Mouse (Mus musculus) MEL (cell line): ENCODE results near the gene Cnst. TPM values are rescaled to one million over a fixed set of nuclear protein-coding genes. Genes with fewer than 3 reads are reported as not detected.
A peak's percentile ranks its signal among the peaks of the same experiment; 100 is the strongest.

Source experiments
- DNase-seq: peaks from one replicate; pipeline ENCODE4 v3.0.0; 2011; ENCODE audit warnings: low read depth, low spot score
- H3K27ac ChIP-seq: 2 replicates; pipeline ENCODE4 v1.5.1; 2012; ENCODE audit warnings: low read depth, mild to moderate bottlenecking, control low read depth, low read length, moderate library complexity; ENCODE audit not compliant: control insufficient read depth
- H3K27me3 ChIP-seq, 2 experiments: fragments of 150-350 bp in 1 of 2; sonication (generic) in 1 of 2; 2 replicates each; pipeline ENCODE4 v1.6.1; 2012; ENCODE audit warnings: low read length in 2 of 2, mild to moderate bottlenecking in 2 of 2, improper control_type of control experiment in 1 of 2, moderate library complexity in 1 of 2; ENCODE audit not compliant: insufficient read depth in 2 of 2, control insufficient read depth in 1 of 2
- H3K36me3 ChIP-seq, 2 experiments: 2 replicates each; pipeline ENCODE4 v1.6.1; 2012 to 2014; ENCODE audit warnings: low read length in 2 of 2, improper control_type of control experiment in 1 of 2, inconsistent platforms in 1 of 2, mild to moderate bottlenecking in 1 of 2; ENCODE audit not compliant: insufficient read depth in 2 of 2, control insufficient read depth in 1 of 2
- H3K4me1 ChIP-seq, 2 experiments: fragments of 150-350 bp in 1 of 2; sonication (generic) in 1 of 2; 2 replicates each; pipeline ENCODE4 v1.6.1; 2012; ENCODE audit warnings: low read length in 2 of 2, improper control_type of control experiment in 1 of 2, mild to moderate bottlenecking in 1 of 2; ENCODE audit not compliant: insufficient read depth in 2 of 2, control insufficient read depth in 1 of 2
- H3K4me3 ChIP-seq, 2 experiments: fragments of 150-350 bp in 1 of 2; sonication (generic) in 1 of 2; 2 replicates each; pipeline ENCODE4 v1.5.1; 2012; ENCODE audit warnings: low read depth in 2 of 2, low read length in 2 of 2, mild to moderate bottlenecking in 2 of 2, moderate library complexity in 2 of 2, control low read depth in 1 of 2, improper control_type of control experiment in 1 of 2; ENCODE audit not compliant: control insufficient read depth in 1 of 2, insufficient read depth in 1 of 2
- H3K79me2 ChIP-seq: 2 replicates; pipeline ENCODE4 v1.6.1; 2012; ENCODE audit warnings: mild to moderate bottlenecking, low read length, moderate library complexity; ENCODE audit not compliant: control insufficient read depth, poor library complexity, insufficient read depth
- H3K9ac ChIP-seq: 2 replicates; pipeline ENCODE4 v1.6.1; 2012; ENCODE audit warnings: low read depth, mild to moderate bottlenecking, control low read depth, low read length, moderate library complexity; ENCODE audit not compliant: control insufficient read depth, poor library complexity, severe bottlenecking
- H3K9me3 ChIP-seq: fragments of 150-350 bp; sonication (generic); replicated peaks from 2 replicates; pipeline ENCODE4 v1.6.1; 2012; ENCODE audit warnings: mild to moderate bottlenecking, low read length, improper control_type of control experiment, moderate library complexity; ENCODE audit not compliant: insufficient read depth
- BHLHE40 ChIP-seq: IDR thresholded peaks from 2 replicates; pipeline ENCODE4 v1.6.1; 2012; ENCODE audit warnings: low read depth, mild to moderate bottlenecking, inconsistent platforms, low read length, improper control_type of control experiment, borderline replicate concordance
- CHD2 ChIP-seq: IDR thresholded peaks from 2 replicates; pipeline ENCODE4 v1.6.1; 2011; ENCODE audit warnings: low read length, improper control_type of control experiment
- CTCF ChIP-seq, 3 experiments: IDR thresholded peaks in 2 of 3; conservative IDR thresholded peaks in 1 of 3; 2 replicates each; pipeline ENCODE4 v1.5.1; 2011 to 2012; ENCODE audit warnings: low read length in 3 of 3, low read depth in 2 of 3, mild to moderate bottlenecking in 2 of 3, improper control_type of control experiment in 1 of 3, inconsistent platforms in 1 of 3, mixed read lengths in 1 of 3, moderate library complexity in 1 of 3; ENCODE audit not compliant: control insufficient read depth in 1 of 3, insufficient read depth in 1 of 3, poor library complexity in 1 of 3, severe bottlenecking in 1 of 3
- ELF1 ChIP-seq: IDR thresholded peaks from 2 replicates; pipeline ENCODE4 v1.6.1; 2014; ENCODE audit warnings: low read depth, mild to moderate bottlenecking, inconsistent platforms, low read length, improper control_type of control experiment, moderate library complexity
- EP300 ChIP-seq, 2 experiments: IDR thresholded peaks; 2 replicates each; pipeline ENCODE4 v1.6.1; 2011; ENCODE audit warnings: improper control_type of control experiment in 2 of 2, low read length in 2 of 2, low read depth in 1 of 2, mild to moderate bottlenecking in 1 of 2
- ETS1 ChIP-seq: IDR thresholded peaks from 2 replicates; pipeline ENCODE4 v1.6.1; 2012; ENCODE audit warnings: low read depth, mild to moderate bottlenecking, inconsistent platforms, low read length, improper control_type of control experiment, moderate library complexity
- GABPA ChIP-seq: IDR thresholded peaks from 2 replicates; pipeline ENCODE4 v1.6.1; 2012; ENCODE audit warnings: low read depth, mild to moderate bottlenecking, inconsistent platforms, low read length, improper control_type of control experiment, moderate library complexity
- HCFC1 ChIP-seq: IDR thresholded peaks from 2 replicates; pipeline ENCODE4 v1.6.1; 2012; ENCODE audit warnings: low read depth, mild to moderate bottlenecking, inconsistent platforms, low read length, improper control_type of control experiment, moderate library complexity
- KAT2A ChIP-seq: conservative IDR thresholded peaks from 2 replicates; pipeline ENCODE4 v1.6.1; 2012; ENCODE audit warnings: low read depth, low read length, improper control_type of control experiment, inconsistent platforms
- MAX ChIP-seq: IDR thresholded peaks from 2 replicates; pipeline ENCODE4 v1.6.1; 2011; ENCODE audit warnings: low read length, improper control_type of control experiment
- MAZ ChIP-seq: IDR thresholded peaks from 2 replicates; pipeline ENCODE4 v1.6.1; 2012; ENCODE audit warnings: low read depth, mild to moderate bottlenecking, inconsistent platforms, low read length, improper control_type of control experiment
- MYB ChIP-seq: IDR thresholded peaks from 2 replicates; pipeline ENCODE4 v1.6.1; 2011; ENCODE audit warnings: mild to moderate bottlenecking, low read depth, low read length, improper control_type of control experiment
- NELFE ChIP-seq: IDR thresholded peaks from 2 replicates; pipeline ENCODE4 v1.6.1; 2011; ENCODE audit warnings: low read depth, low read length, improper control_type of control experiment
- NRF1 ChIP-seq: IDR thresholded peaks from 2 replicates; pipeline ENCODE4 v1.6.1; 2014; ENCODE audit warnings: low read depth, mild to moderate bottlenecking, inconsistent platforms, low read length, improper control_type of control experiment, moderate library complexity; ENCODE audit not compliant: poor library complexity, insufficient read depth, severe bottlenecking
- POLR2AphosphoS5 ChIP-seq: IDR thresholded peaks from 2 replicates; pipeline ENCODE4 v1.6.1; 2012; ENCODE audit warnings: low read depth, borderline replicate concordance, mild to moderate bottlenecking, inconsistent platforms, low read length, moderate library complexity, mixed read lengths
- RAD21 ChIP-seq: IDR thresholded peaks from 2 replicates; pipeline ENCODE4 v1.6.1; 2011; ENCODE audit warnings: mild to moderate bottlenecking, low read depth, low read length, improper control_type of control experiment
- RCOR1 ChIP-seq: IDR thresholded peaks from 2 replicates; pipeline ENCODE4 v1.6.1; 2012; ENCODE audit warnings: low read depth, mild to moderate bottlenecking, inconsistent platforms, low read length, improper control_type of control experiment
- TAL1 ChIP-seq: IDR thresholded peaks from 2 replicates; pipeline ENCODE4 v1.6.1; 2012; ENCODE audit warnings: mild to moderate bottlenecking, inconsistent platforms, low read length, moderate library complexity, mixed read lengths
- TBP ChIP-seq: IDR thresholded peaks from 2 replicates; pipeline ENCODE4 v1.8.0; 2011; ENCODE audit warnings: low read depth, low read length, improper control_type of control experiment
- TCF12 ChIP-seq: IDR thresholded peaks from 2 replicates; pipeline ENCODE4 v1.6.1; 2014; ENCODE audit warnings: low read depth, mild to moderate bottlenecking, inconsistent platforms, low read length, improper control_type of control experiment, moderate library complexity
- UBTF ChIP-seq: IDR thresholded peaks from 2 replicates; pipeline ENCODE4 v1.6.1; 2012; ENCODE audit warnings: low read depth, mild to moderate bottlenecking, inconsistent platforms, low read length, improper control_type of control experiment, moderate library complexity, borderline replicate concordance; ENCODE audit not compliant: insufficient read depth
- USF2 ChIP-seq, 2 experiments: IDR thresholded peaks; 2 replicates each; pipeline ENCODE4 v1.6.1; 2011 to 2012; ENCODE audit warnings: improper control_type of control experiment in 2 of 2, low read length in 2 of 2, borderline replicate concordance in 1 of 2, inconsistent platforms in 1 of 2, low read depth in 1 of 2, mild to moderate bottlenecking in 1 of 2; ENCODE audit not compliant: insufficient read depth in 1 of 2
- ZKSCAN1 ChIP-seq: IDR thresholded peaks from 2 replicates; pipeline ENCODE4 v1.6.1; 2012; ENCODE audit warnings: low read depth, mild to moderate bottlenecking, inconsistent platforms, low read length, improper control_type of control experiment, moderate library complexity
- polyA plus RNA-seq, 2 experiments: library from polyadenylated mRNA; stranded (reverse) in 1 of 2; unstranded in 1 of 2; fragments of >175 nt in 1 of 2; fragments of >200 nt in 1 of 2; gene quantifications; 2 replicates each; pipeline versions ENCODE4 v1.2.1 to v1.2.4; 2012; ENCODE audit warnings: low replicate concordance in 2 of 2, low read depth in 1 of 2; ENCODE audit not compliant: insufficient read length in 2 of 2, insufficient read depth in 1 of 2, missing spikeins in 1 of 2
- total RNA-seq: library from RNA; depleted of rRNA; stranded (reverse); fragments of 300-350 nt; gene quantifications from 2 replicates; pipeline ENCODE4 v1.2.3, GENCODE M21; 2012

Cnst gene
- total and polyA plus RNA-seq, 3 experiments: 10.4 to 12.1 TPM; not detected in 1

DNA sequence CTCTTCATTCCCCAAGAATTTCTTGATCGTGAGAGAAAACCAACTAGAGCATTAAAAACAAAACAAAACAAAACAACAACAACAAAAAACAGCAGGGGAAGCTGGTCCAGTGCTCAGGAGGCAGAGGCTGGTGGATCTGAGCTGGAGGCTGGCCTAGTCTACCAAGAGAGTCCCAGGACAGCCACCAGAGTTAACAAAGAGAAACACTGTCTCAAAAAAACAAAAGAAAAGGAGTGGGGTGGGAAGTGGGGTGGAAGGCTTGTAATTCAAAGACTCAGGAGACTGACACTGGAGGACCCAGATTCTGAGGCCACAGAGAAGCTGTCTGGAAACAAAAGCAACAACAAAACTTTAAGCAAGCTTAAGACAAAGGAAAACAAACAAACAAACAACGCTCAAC, 120.8 kb downstream of the Cnst start:
- Histone ChIP-seq H3K9ac (no peak overlapping the region), H3K27ac (no peak overlapping the region), H3K36me3 (peaks cover 0 to 4% of the 10 kb centered on the region in 2 experiments; a peak in 2 of 4 replicates), H3K27me3 (no peaks in the 10 kb centered on the region)
- no peak for DNase-seq
- TF ChIP-seq POLR2AphosphoS5 (no peak), TAL1 (no peak), EP300 (IDR thresholded peaks at IDR 0.05; ENCODE audit: low read depth in 1 of 2, low read length in 2 of 2) (no peak), BHLHE40 (no peak), ELF1 (no peak), USF2 (IDR thresholded peaks at IDR 0.05; ENCODE audit: borderline replicate concordance in 1 of 2, insufficient read depth in 1 of 2, low read depth in 1 of 2, low read length in 2 of 2) (no peak), CTCF (IDR thresholded peaks at IDR 0.05 in 2 of 3, conservative IDR thresholded peaks at IDR 0.05 in 1 of 3; ENCODE audit: control insufficient read depth in 1 of 3, insufficient read depth in 1 of 3, low read depth in 2 of 3, low read length in 3 of 3, poor library complexity in 1 of 3, severe bottlenecking in 1 of 3) (no peak), GABPA (no peak), TBP (no peak), HCFC1 (no peak), MAZ (no peak), RAD21 (no peak), TCF12 (no peak), CHD2 (no peak)
- TF ChIP-seq, all 39 proteins: peak for 0
- Histone ChIP-seq H3K4me1 (peaks cover 0 to 6% of the 10 kb centered on the region in 2 experiments; a peak in 3 of 4 replicates), H3K79me2 (peaks cover 5% of the 10 kb centered on the region; the same call in 1 of the 2 replicates), H3K4me3 (no peak overlapping the region), H3K9me3 (no peaks in the 10 kb centered on the region)

DNA sequence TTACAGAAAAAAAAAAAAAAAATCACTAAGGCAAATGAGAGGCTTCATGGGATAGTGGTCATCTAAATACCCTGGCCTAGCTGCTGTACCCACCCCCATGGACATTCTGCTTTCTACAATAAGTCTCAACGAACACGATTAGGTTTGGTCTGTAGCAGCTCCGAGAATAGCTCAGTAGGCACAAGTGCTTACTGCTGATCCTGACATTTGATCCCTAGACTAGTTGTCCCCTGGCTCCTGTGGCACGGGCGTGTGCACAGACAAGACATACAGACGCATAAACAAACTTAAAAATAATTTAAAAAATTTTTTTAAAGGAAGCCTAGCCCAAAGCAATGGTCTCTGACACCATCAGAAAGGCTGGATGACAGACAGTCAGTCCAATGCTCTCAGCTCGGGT, 121.3 kb downstream of the Cnst start:
- no peak overlapping the region for H3K27ac ChIP-seq
- TF ChIP-seq TCF12 (no peak), MAX (no peak), RCOR1 (no peak), ZKSCAN1 (no peak), NRF1 (no peak), ETS1 (no peak), KAT2A (no peak), MYB (no peak), UBTF (no peak), USF2 (IDR thresholded peaks at IDR 0.05; ENCODE audit: borderline replicate concordance in 1 of 2, insufficient read depth in 1 of 2, low read depth in 1 of 2, low read length in 2 of 2) (no peak), RAD21 (no peak), GABPA (no peak), ELF1 (no peak), EP300 (IDR thresholded peaks at IDR 0.05; ENCODE audit: low read depth in 1 of 2, low read length in 2 of 2) (no peak), NELFE (no peak), BHLHE40 (no peak)
- peaks cover 5% of the 10 kb centered on the region; the same call in 1 of the 2 replicates for H3K79me2 ChIP-seq
- H3K4me3 ChIP-seq: peak overlapping the region; percentile 74 to 91
- H3K27me3 ChIP-seq: no peaks in the 10 kb centered on the region
- peaks cover 0 to 6% of the 10 kb centered on the region in 2 experiments; a peak in 3 of 4 replicates for H3K4me1 ChIP-seq
- H3K9me3 ChIP-seq: no peaks in the 10 kb centered on the region
- peak overlapping the region; percentile 73 for H3K9ac ChIP-seq
- peaks cover 0 to 4% of the 10 kb centered on the region in 2 experiments; a peak in 2 of 4 replicates for H3K36me3 ChIP-seq
- DNase-seq: no peak
